ENCODE assay signal across 8 mouse cellular contexts in the genomic region with DNA sequence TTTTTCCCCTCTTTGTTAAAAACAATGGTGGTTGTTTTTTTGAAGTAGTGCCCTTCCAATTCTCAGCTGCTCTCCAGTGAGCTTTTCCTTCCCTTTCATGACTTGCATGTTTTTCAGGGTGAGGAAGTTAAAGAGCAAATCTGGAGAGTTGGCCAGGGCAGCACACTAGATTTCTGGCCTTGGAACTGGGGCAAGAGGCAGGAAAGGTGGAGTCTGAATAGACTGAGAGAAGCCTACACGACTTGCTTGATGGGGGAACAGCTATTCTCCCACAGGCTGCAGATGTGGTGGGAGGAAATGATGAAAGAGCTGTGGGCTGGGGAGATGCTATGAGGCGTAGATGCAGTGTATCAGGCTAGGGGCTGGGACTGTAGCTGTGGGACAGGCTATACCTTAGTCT. TPM values are rescaled to one million over a fixed set of nuclear protein-coding genes. Genes with fewer than 3 reads are reported as not detected.
DNase-seq lines count a peak whose midpoint lies in the region; ATAC-seq and TF ChIP-seq lines count a peak whose summit lies in the region.

No protein-coding gene starts in this region.

- WGBS in liver, adult 2 months, result 67% methylated on average over 2 of the region's 2 CpGs
- 43% methylated on average over 2 of the region's 2 CpGs for WGBS in liver, embryonic 11.5 days
- WGBS in heart, adult 2 months, result 17% methylated on average over 2 of the region's 2 CpGs
- 55% methylated on average over 2 of the region's 2 CpGs for WGBS in small intestine, adult 2 months

- intact Hi-C loops in heart, adult 2 months (cut with DNase I), result no loop called here
- intact Hi-C loops in left cerebral cortex, postnatal 10 days (cut with DNase I), result no loop called here

- no peaks in the 10 kb centered on the region for H3K27me3 ChIP-seq in liver, adult 2 months (ENCODE audit: control insufficient read depth, insufficient read depth, low read length)
- H3K27me3 ChIP-seq in liver, embryonic 11.5 days (replicated peaks; ENCODE audit: control insufficient read depth, insufficient read depth, low read length), result no peaks in the 10 kb centered on the region
- H3K27me3 ChIP-seq in heart, adult 2 months (ENCODE audit: control insufficient read depth, insufficient read depth, low read length), result no peaks in the 10 kb centered on the region
- H3K27me3 ChIP-seq in small intestine, adult 2 months (ENCODE audit: control insufficient read depth, insufficient read depth, low read length), result no peaks in the 10 kb centered on the region

- no peak overlapping the region for H3K4me3 ChIP-seq in liver, adult 2 months (ENCODE audit: insufficient read depth, low read depth, low read length)
- no peak overlapping the region for H3K4me3 ChIP-seq in liver, embryonic 11.5 days (ENCODE audit: low read depth, low read length)
- no peak overlapping the region for H3K4me3 ChIP-seq in heart, adult 2 months
- no peak overlapping the region for H3K4me3 ChIP-seq in small intestine, adult 2 months (ENCODE audit: low read depth, low read length)

- no peak for ATAC-seq in liver, embryonic 11.5 days (replicated peaks; ENCODE audit: low FRiP score)

- H3K4me2 ChIP-seq in liver, embryonic 11.5 days, result no peak overlapping the region

- peak; percentile 49 for DNase-seq in liver, adult 2 months (ENCODE audit: extremely low read depth, low read depth, low spot score)
- DNase-seq in liver, embryonic 11.5 days (ENCODE audit: low spot score), result no peak
- peak; percentile 66 to 81 for DNase-seq in heart, adult 2 months
- peak; percentile 39 for DNase-seq in kidney, postnatal 14 days
- no peak for DNase-seq in ovary, postnatal 36 days (ENCODE audit: low spot score)
- DNase-seq in spleen, adult 18-20 months, result no peak
- no peak for DNase-seq in left cerebral cortex, postnatal 10 days (ENCODE audit: extremely low spot score in 1 of 2, low spot score in 2 of 2)

- H3K9me3 ChIP-seq in liver, embryonic 11.5 days (ENCODE audit: control insufficient read depth, low read length), result no peaks in the 10 kb centered on the region

- no peak for TF ChIP-seq CTCF in liver, adult 2 months (IDR thresholded peaks at IDR 0.05; ENCODE audit: low read depth, low read length)
- no peak for TF ChIP-seq CTCF in heart, adult 2 months (IDR thresholded peaks at IDR 0.05)
- no peak for TF ChIP-seq CTCF in small intestine, adult 2 months (IDR thresholded peaks at IDR 0.05; ENCODE audit: extremely low read depth, insufficient read length, insufficient replicate concordance, low read depth, low read length)

- TF ChIP-seq EP300 in heart, adult 2 months (IDR thresholded peaks at IDR 0.05; ENCODE audit: insufficient read depth, low read depth, low read length), result peak; percentile 91; the same call in 1 of the 2 replicates

- peak overlapping the region; percentile 50 for H3K27ac ChIP-seq in liver, adult 2 months (replicated peaks; ENCODE audit: insufficient read depth, low read depth, low read length)
- no peak overlapping the region for H3K27ac ChIP-seq in liver, embryonic 11.5 days (ENCODE audit: low read depth, low read length)
- peak overlapping the region; percentile 94 for H3K27ac ChIP-seq in heart, adult 2 months
- peak overlapping the region; percentile 74 for H3K27ac ChIP-seq in small intestine, adult 2 months (ENCODE audit: insufficient read depth, low read depth, low read length)

- no peak for TF ChIP-seq POLR2A in liver, adult 2 months (IDR thresholded peaks at IDR 0.05; ENCODE audit: extremely low read depth, insufficient read depth, low read length)
- no peak for TF ChIP-seq POLR2A in heart, adult 2 months (IDR thresholded peaks at IDR 0.05; ENCODE audit: insufficient read depth, low read depth, low read length)
- TF ChIP-seq POLR2A in small intestine, adult 2 months (IDR thresholded peaks at IDR 0.05; ENCODE audit: low read depth, low read length), result no peak

- H3K4me1 ChIP-seq in liver, adult 2 months (ENCODE audit: control insufficient read depth, insufficient read depth, low read length), result peaks cover 11% of the 10 kb centered on the region
- 0 out of 2 replicates have a peak, but pooled peaks cover 2% of the 10 kb centered on the region for H3K4me1 ChIP-seq in liver, embryonic 11.5 days (replicated peaks; ENCODE audit: control insufficient read depth, insufficient read depth, low read length)
- peaks cover 35% of the 10 kb centered on the region for H3K4me1 ChIP-seq in heart, adult 2 months (ENCODE audit: control insufficient read depth, insufficient read depth, low read length)
- peaks cover 9% of the 10 kb centered on the region; the same call in 1 of the 2 replicates for H3K4me1 ChIP-seq in small intestine, adult 2 months (ENCODE audit: control insufficient read depth, insufficient read depth, insufficient read length, low read length)

- H3K36me3 ChIP-seq in liver, adult 2 months (ENCODE audit: control insufficient read depth, insufficient read depth, low read length), result no peaks in the 10 kb centered on the region
- no peaks in the 10 kb centered on the region for H3K36me3 ChIP-seq in liver, embryonic 11.5 days (ENCODE audit: control insufficient read depth, insufficient read depth, low read length)
- H3K36me3 ChIP-seq in heart, adult 2 months (ENCODE audit: control insufficient read depth, insufficient read depth, low read length), result peaks cover 39% of the 10 kb centered on the region
- no peaks in the 10 kb centered on the region for H3K36me3 ChIP-seq in small intestine, adult 2 months (ENCODE audit: control insufficient read depth, insufficient read depth, low read length)

- H3K79me2 ChIP-seq in liver, adult 2 months (ENCODE audit: control insufficient read depth, insufficient read depth, low read length), result 0 out of 2 replicates have a peak, but pooled peaks cover 2% of the 10 kb centered on the region
- peaks cover 3% of the 10 kb centered on the region; the same call in 1 of the 2 replicates for H3K79me2 ChIP-seq in heart, adult 2 months (replicated peaks; ENCODE audit: control insufficient read depth, insufficient read depth, low read length)

- H3K9ac ChIP-seq in liver, adult 2 months (ENCODE audit: low read depth, low read length), result no peak overlapping the region
- H3K9ac ChIP-seq in liver, embryonic 11.5 days (ENCODE audit: low read depth, low read length), result no peak overlapping the region
- no peak overlapping the region for H3K9ac ChIP-seq in heart, adult 2 months (ENCODE audit: low read depth, low read length)

RNA-seq across cellular contexts. Expression of a gene that starts 57.1 kb away (rescaled TPM):
- total RNA-seq in liver, adult 2 months (2014; rRNA removed), result 2.2 and 3.0 TPM in 2 replicates
- polyA plus RNA-seq in liver, adult 2 months (2012; rRNA removed), result 0.48 and 0.98 TPM in 2 replicates
- polyA plus RNA-seq in liver, embryonic 11.5 days (2014; fragmentation: Nextera tagmentation; extraction: Ambion mirVana), result 2.1 and 2.9 TPM in 2 replicates
- total RNA-seq in heart, adult 2 months (2021), result 10 to 100 TPM; 25.1 to 32.4 TPM
- 4.1 and 9.3 TPM in 2 replicates for polyA plus RNA-seq in heart, adult 2 months (2012; rRNA removed)
- polyA plus RNA-seq in small intestine, adult 2 months (2012; rRNA removed), result 0.81 and 1.3 TPM in 2 replicates
- total RNA-seq in left cerebral cortex, postnatal 10 days (2021), result 10 to 100 TPM; 10.9 to 15.4 TPM

Comparison
In these comparisons a context has a peak if more than half of its experiments do, and no peak if none do; other contexts are left out.
1. DNase-seq: peak in liver, adult 2 months (single experiment), heart, adult 2 months (2 of 2) and kidney, postnatal 14 days (single experiment); none in liver, embryonic 11.5 days (single experiment), ovary, postnatal 36 days (single experiment), spleen, adult 18-20 months (0 of 2) and left cerebral cortex, postnatal 10 days (0 of 2).